Mouse (Mus musculus): ENCODE measurements around the gene Mogat2.

GRCm38 (mm10) chr7:99267897-99268505, 29.6 kb upstream of the Mogat2 start:
- TF ChIP-seq EP300 (IDR thresholded peaks at IDR 0.05; ENCODE audit: low read depth) = no peak
- no peak for TF ChIP-seq CTCF (IDR thresholded peaks at IDR 0.05; ENCODE audit: low read depth)
